ENCODE assay signal across 9 mouse cellular contexts in the genomic region with DNA sequence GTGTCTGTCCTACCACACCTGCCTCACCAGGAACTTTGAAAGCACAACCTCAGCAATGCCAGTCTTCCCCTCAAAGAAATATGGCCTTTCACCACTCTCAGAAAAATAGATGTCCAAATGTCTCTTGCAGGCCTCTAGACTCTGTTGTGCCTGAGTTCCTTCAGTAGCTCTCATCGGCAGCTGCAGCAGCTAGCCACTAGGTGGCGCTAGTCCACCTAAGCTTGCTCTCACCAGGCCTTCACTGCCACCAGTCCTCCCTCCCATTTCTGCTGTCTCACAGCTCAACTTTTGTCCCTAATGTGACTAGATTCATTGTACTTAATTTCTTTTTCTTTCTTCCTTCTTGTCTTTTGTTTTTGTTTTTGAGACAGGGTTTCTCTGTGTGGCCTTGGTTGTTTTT. TPM values are rescaled to one million over a fixed set of nuclear protein-coding genes. Genes with fewer than 3 reads are reported as not detected.
DNase-seq lines count a peak whose midpoint lies in the region; ATAC-seq lines count a peak whose summit lies in the region.
"Had no signal": no experiment of that assay in that cellular context is flagged by ENCODE, and none has a peak within 500 bp of the region (broad histone marks: within the 10 kb centered on the region; RNA-seq: fewer than 3 reads in every experiment).

No protein-coding gene starts in this region.

- no peak overlapping the region for H3K4me2 ChIP-seq in neural tube, embryonic 15.5 days
- H3K4me2 ChIP-seq in stomach, embryonic 14.5 days (replicated peaks; ENCODE audit: low read depth, low read length), result no peak overlapping the region
- H3K4me2 ChIP-seq: embryonic facial prominence, embryonic 15.5 days had no signal

- no peaks in the 10 kb centered on the region for H3K9me3 ChIP-seq in neural tube, embryonic 15.5 days (replicated peaks)
- no peaks in the 10 kb centered on the region for H3K9me3 ChIP-seq in limb, embryonic 10.5 days (replicated peaks)
- no peaks in the 10 kb centered on the region for H3K9me3 ChIP-seq in stomach, embryonic 14.5 days (ENCODE audit: control insufficient read depth, low read depth, low read length)
- H3K9me3 ChIP-seq: embryonic facial prominence, embryonic 15.5 days had no signal

- H3K4me1 ChIP-seq in neural tube, embryonic 15.5 days, result peaks cover 41% of the 10 kb centered on the region
- H3K4me1 ChIP-seq in limb, embryonic 10.5 days, result peaks cover 35% of the 10 kb centered on the region
- H3K4me1 ChIP-seq in stomach, embryonic 14.5 days (ENCODE audit: control insufficient read depth, insufficient read depth, low read length), result peaks cover 13% of the 10 kb centered on the region

- H3K27me3 ChIP-seq in neural tube, embryonic 15.5 days (replicated peaks), result no peaks in the 10 kb centered on the region
- no peaks in the 10 kb centered on the region for H3K27me3 ChIP-seq in limb, embryonic 10.5 days (ENCODE audit: low read depth, poor library complexity, severe bottlenecking)
- H3K27me3 ChIP-seq in stomach, embryonic 14.5 days (ENCODE audit: control insufficient read depth, insufficient read depth, low read length), result no peaks in the 10 kb centered on the region
- H3K27me3 ChIP-seq: embryonic facial prominence, embryonic 15.5 days had no signal

- no peak overlapping the region for H3K27ac ChIP-seq in neural tube, embryonic 15.5 days (replicated peaks)
- no peak overlapping the region for H3K27ac ChIP-seq in limb, embryonic 10.5 days
- no peak overlapping the region for H3K27ac ChIP-seq in stomach, embryonic 14.5 days (ENCODE audit: low read length)
- H3K27ac ChIP-seq: embryonic facial prominence, embryonic 15.5 days had no signal

- H3K9ac ChIP-seq in neural tube, embryonic 15.5 days (replicated peaks), result no peak overlapping the region
- no peak overlapping the region for H3K9ac ChIP-seq in stomach, embryonic 14.5 days (replicated peaks; ENCODE audit: low read depth, low read length)
- H3K9ac ChIP-seq: embryonic facial prominence, embryonic 15.5 days had no signal

- peaks cover 40% of the 10 kb centered on the region for H3K36me3 ChIP-seq in neural tube, embryonic 15.5 days
- H3K36me3 ChIP-seq in limb, embryonic 10.5 days, result peaks cover 65% of the 10 kb centered on the region
- peaks cover 42% of the 10 kb centered on the region for H3K36me3 ChIP-seq in stomach, embryonic 14.5 days (ENCODE audit: control insufficient read depth, insufficient read depth, low read length)

- H3K4me3 ChIP-seq in neural tube, embryonic 15.5 days (replicated peaks), result no peak overlapping the region
- H3K4me3 ChIP-seq in limb, embryonic 10.5 days, result no peak overlapping the region
- H3K4me3 ChIP-seq in stomach, embryonic 14.5 days (ENCODE audit: low read depth, low read length), result no peak overlapping the region
- H3K4me3 ChIP-seq: embryonic facial prominence, embryonic 15.5 days had no signal

- no peak for ATAC-seq in neural tube, embryonic 15.5 days (ENCODE audit: low FRiP score)
- peak; percentile 62 for ATAC-seq in frontal cortex, adult (ENCODE audit: low TSS enrichment)
- ATAC-seq in inflammation-experienced regulatory T-cells, adult 6 months, result peak; percentile 62
- 0 out of 2 replicates have a peak, but pooled peaks have one; percentile 23 for ATAC-seq in monocyte, adult 5-6 weeks (replicated peaks; ENCODE audit: insufficient number of reproducible peaks, low FRiP score, low TSS enrichment, poor library complexity, severe bottlenecking)
- 0 out of 2 replicates have a peak, but pooled peaks have one; percentile 35 for ATAC-seq in stomach, embryonic 14.5 days (ENCODE audit: insufficient number of reproducible peaks, insufficient read depth, low FRiP score, low read depth)

- 0% methylated on average over 2 of the region's 2 CpGs for WGBS in neural tube, embryonic 15.5 days
- WGBS in limb, embryonic 10.5 days, result 1% methylated on average over 2 of the region's 2 CpGs
- 0% methylated on average over 2 of the region's 2 CpGs for WGBS in stomach, embryonic 14.5 days

- DNase-seq in neural tube, embryonic 10.5 days (ENCODE audit: extremely low spot score, low spot score), result peak; percentile 76
- peak; percentile 75 for DNase-seq in cerebellum, adult 11-12 months
- peak; percentile 87 for DNase-seq in limb, embryonic 10.5 days (ENCODE audit: low spot score)

RNA-seq across cellular contexts. Expression of gene Wdr83os, which starts 3.5 kb away (rescaled TPM):
- 111 and 121 TPM in 2 replicates for polyA plus RNA-seq in neural tube, embryonic 15.5 days (2015; fragmentation: Nextera tagmentation; extraction: Ambion mirVana)
- polyA plus RNA-seq in inflammation-experienced regulatory T-cells, adult 6 months (2017; shearing (Covaris generic)), result 100 to 1,000 TPM; 114 to 166 (median 129) TPM
- 109 and 116 TPM in 2 replicates for polyA plus RNA-seq in limb, embryonic 10.5 days (2016; fragmentation: Nextera tagmentation; extraction: Ambion mirVana)
- 22.4 to 29.9 TPM (median 24.3 TPM) in 3 replicates for total RNA-seq in monocyte, adult 5-6 weeks (2017)
- 144 and 153 TPM in 2 replicates for polyA plus RNA-seq in stomach, embryonic 14.5 days (2014; fragmentation: Nextera tagmentation; extraction: Ambion mirVana)

RNA-seq across cellular contexts. Expression of gene Wdr83, which starts 4.1 kb away (rescaled TPM):
- polyA plus RNA-seq in neural tube, embryonic 15.5 days (2015; fragmentation: Nextera tagmentation; extraction: Ambion mirVana), result 50.3 and 50.5 TPM in 2 replicates
- 10 to 100 TPM; 34.8 to 44.2 (median 38.5) TPM for polyA plus RNA-seq in inflammation-experienced regulatory T-cells, adult 6 months (2017; shearing (Covaris generic))
- 62.5 and 66.4 TPM in 2 replicates for polyA plus RNA-seq in limb, embryonic 10.5 days (2016; fragmentation: Nextera tagmentation; extraction: Ambion mirVana)
- total RNA-seq in monocyte, adult 5-6 weeks (2017), result 8.9 to 13.6 TPM (median 13.4 TPM) in 3 replicates
- 45.0 and 46.4 TPM in 2 replicates for polyA plus RNA-seq in stomach, embryonic 14.5 days (2014; fragmentation: Nextera tagmentation; extraction: Ambion mirVana)

RNA-seq across cellular contexts. Expression of gene Dhps, which starts 5.4 kb away (rescaled TPM):
- 102 and 117 TPM in 2 replicates for polyA plus RNA-seq in neural tube, embryonic 15.5 days (2015; fragmentation: Nextera tagmentation; extraction: Ambion mirVana)
- 10 to 100 TPM; 29.3 to 40.4 (median 39.3) TPM for polyA plus RNA-seq in inflammation-experienced regulatory T-cells, adult 6 months (2017; shearing (Covaris generic))
- 70.2 and 79.0 TPM in 2 replicates for polyA plus RNA-seq in limb, embryonic 10.5 days (2016; fragmentation: Nextera tagmentation; extraction: Ambion mirVana)
- total RNA-seq in monocyte, adult 5-6 weeks (2017), result 35.9 to 75.4 TPM (median 50.0 TPM) in 3 replicates
- polyA plus RNA-seq in stomach, embryonic 14.5 days (2014; fragmentation: Nextera tagmentation; extraction: Ambion mirVana), result 51.9 and 53.9 TPM in 2 replicates

RNA-seq across cellular contexts. Expression of gene Man2b1, which starts 6.1 kb away (rescaled TPM):
- 19.3 and 31.1 TPM in 2 replicates for polyA plus RNA-seq in neural tube, embryonic 15.5 days (2015; fragmentation: Nextera tagmentation; extraction: Ambion mirVana)
- 10 to 100 TPM; 80.8 to 94.7 (median 83.8) TPM for polyA plus RNA-seq in inflammation-experienced regulatory T-cells, adult 6 months (2017; shearing (Covaris generic))
- polyA plus RNA-seq in limb, embryonic 10.5 days (2016; fragmentation: Nextera tagmentation; extraction: Ambion mirVana), result 22.4 and 25.2 TPM in 2 replicates
- total RNA-seq in monocyte, adult 5-6 weeks (2017), result 116 to 188 TPM (median 183 TPM) in 3 replicates
- polyA plus RNA-seq in stomach, embryonic 14.5 days (2014; fragmentation: Nextera tagmentation; extraction: Ambion mirVana), result 41.5 and 45.9 TPM in 2 replicates

RNA-seq across cellular contexts. Expression of gene Gm5741, which starts 9.2 kb away (rescaled TPM):
- polyA plus RNA-seq in neural tube, embryonic 15.5 days (2015; fragmentation: Nextera tagmentation; extraction: Ambion mirVana), result 1.4 and 1.6 TPM in 2 replicates
- polyA plus RNA-seq in inflammation-experienced regulatory T-cells, adult 6 months (2017; shearing (Covaris generic)), result 1 to 10 TPM in 2 of 3 experiments, not detected in 1; 1.9 to 3.3 TPM
- 0.79 TPM in 1 of 2 replicates, not detected in the other for polyA plus RNA-seq in limb, embryonic 10.5 days (2016; fragmentation: Nextera tagmentation; extraction: Ambion mirVana)
- total RNA-seq in monocyte, adult 5-6 weeks (2017), result not detected in 3 replicates
- not detected in 2 replicates for polyA plus RNA-seq in stomach, embryonic 14.5 days (2014; fragmentation: Nextera tagmentation; extraction: Ambion mirVana)
